Mouse (Mus musculus) heart, adult 8-10 months (tissue): ENCODE measurements around the gene Mageb3. TPM values are rescaled to one million over a fixed set of nuclear protein-coding genes. Genes with fewer than 3 reads are reported as not detected.
A peak's percentile ranks its signal among the peaks of the same experiment; 100 is the strongest.
"Not testable (repeated sequence)": the region's sequence is repeated elsewhere in the genome, so short reads cannot be mapped to it uniquely, and the experiment has no call there.

Experiments used
- DNase-seq: peaks from one replicate; pipeline ENCODE4 v3.0.0; 2022; ENCODE audit warnings: low spot score
- total RNA-seq, 4 experiments: library from RNA; stranded (reverse); gene quantifications; 2 replicates each; pipeline ENCODE4 v1.2.4; 2022

Mageb3 gene
- total RNA-seq = not detected

- DNase-seq = peak; percentile 97
Measured at GRCm38 (mm10) chr2:121955765-121956223, at the start of gene Mageb3, which contains the start of gene Ctdspl2. Mageb3 (minus strand) TSS chr2:121956092. Ctdspl2 (plus strand) TSS chr2:121956001.

- no peak for DNase-seq
Measured at GRCm38 (mm10) chr2:121995738-121996137, 39.8 kb upstream of the Mageb3 start.

- DNase-seq = no peak
Measured at GRCm38 (mm10) chr2:121957216-121957792, 1.4 kb upstream of the Mageb3 start.

GRCm38 (mm10) chr2:121956224-121957018, 529 bp upstream of the Mageb3 start:
- DNase-seq = peak; percentile 93

DNA sequence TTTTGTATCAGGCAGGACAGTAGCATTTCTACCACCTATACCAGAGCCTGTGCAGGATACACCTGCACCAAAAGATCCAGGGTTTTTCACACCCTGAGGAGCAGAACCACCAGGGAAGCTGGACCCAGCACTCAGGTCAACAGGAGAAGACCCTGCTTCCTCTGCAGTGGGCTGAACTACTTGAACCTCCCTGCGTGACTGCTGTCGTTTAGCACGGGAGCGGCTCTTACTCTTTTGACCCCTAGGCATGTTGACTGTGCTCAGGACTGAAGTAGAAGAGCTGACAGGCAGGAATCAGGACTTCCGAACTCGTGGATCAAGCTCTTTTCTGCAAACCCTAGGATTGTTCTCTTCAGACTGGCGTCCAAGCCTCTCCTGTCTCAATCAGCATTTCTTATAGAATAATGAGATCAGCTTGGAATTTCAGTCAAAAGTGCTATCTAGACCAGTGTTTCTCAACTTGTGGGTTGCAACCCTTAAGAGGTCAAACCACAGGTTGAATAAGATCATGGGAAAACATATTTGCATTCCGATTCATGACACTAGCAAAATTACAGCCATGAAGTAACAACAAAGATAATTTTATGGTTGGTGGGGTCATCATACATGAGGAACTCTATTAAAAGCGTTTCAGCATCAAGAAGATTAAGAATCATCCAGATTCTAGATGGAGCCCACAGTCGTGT, 778 bp downstream of the Mageb3 start:
- DNase-seq = no peak

- DNase-seq = no peak
Measured at GRCm38 (mm10) chr2:121943364-121943763, 12.5 kb downstream of the Mageb3 start.

DNA sequence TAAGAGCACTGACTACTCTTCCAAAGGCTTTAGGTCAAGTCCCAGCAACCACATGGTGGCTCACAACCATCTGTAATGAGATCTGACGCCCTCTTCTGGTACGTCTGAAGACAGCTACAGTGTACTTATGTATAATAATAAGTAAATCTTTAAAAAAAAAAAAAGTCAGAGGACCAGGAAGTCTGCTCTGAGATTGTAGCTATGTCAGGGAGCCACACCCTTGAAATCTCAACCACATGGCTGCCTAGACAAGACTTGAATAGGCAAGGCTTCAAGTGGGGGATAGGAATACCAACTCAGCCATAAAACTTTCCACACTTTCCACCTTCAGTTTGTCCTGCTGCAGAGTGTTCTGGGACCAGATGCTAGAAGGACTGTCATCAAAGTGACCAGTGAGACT, 18.3 kb downstream of the Mageb3 start:
- not testable (repeated sequence) for DNase-seq

GRCm38 (mm10) chr2:121916047-121916970, 39.6 kb downstream of the Mageb3 start:
- peak; percentile 8 for DNase-seq

DNA sequence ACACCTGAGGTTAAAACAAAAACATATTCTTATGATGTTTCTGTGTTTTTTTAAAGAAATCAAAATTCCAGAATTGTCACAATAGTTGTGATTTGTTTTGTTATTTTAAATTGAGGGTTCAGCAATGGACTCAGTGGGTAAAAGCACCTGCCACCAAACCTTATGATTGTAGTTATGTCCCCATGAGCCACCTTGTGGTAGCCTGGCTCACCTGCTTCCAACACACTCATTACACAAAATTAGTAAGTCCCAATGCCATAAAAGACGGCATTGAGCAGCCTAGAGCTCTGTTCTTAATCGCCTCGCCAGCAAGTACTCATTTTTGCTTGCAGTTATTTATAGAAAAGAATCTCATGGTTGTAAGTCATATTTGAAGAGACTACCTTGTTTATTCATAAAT, 45.9 kb downstream of the Mageb3 start:
- no peak for DNase-seq

Other genes with a start within 250 kb of the Mageb3 start
- 100 to 1,000 TPM in 3 of 4 experiments, 10 to 100 TPM in 1; 86.6 to 189 (median 156) TPM for gene Frmd5, start 149.0 kb downstream of the Mageb3 start, total RNA-seq
- 10 to 100 TPM in 3 of 4 experiments, 1 to 10 TPM in 1; 8.7 to 11.5 (median 10.5) TPM for gene Casc4, start 89.1 kb downstream of the Mageb3 start, total RNA-seq
- 10 to 100 TPM in 3 of 4 experiments, 1 to 10 TPM in 1; 8.5 to 14.5 (median 11.3) TPM for gene Ctdspl2, start 91 bp downstream of the Mageb3 start, total RNA-seq
- gene Eif3j1, start 72.5 kb upstream of the Mageb3 start, total RNA-seq = 10 to 100 TPM; 22.2 to 24.9 (median 23.2) TPM
- gene Spg11, start 162.3 kb upstream of the Mageb3 start, total RNA-seq = 10 to 100 TPM; 10.8 to 11.7 (median 11.6) TPM
- 100 to 1,000 TPM; 199 to 255 (median 220) TPM for gene B2m, start 191.6 kb upstream of the Mageb3 start, total RNA-seq
- gene Trim69, start 204.6 kb upstream of the Mageb3 start, total RNA-seq = under 1 TPM in 1 of 4 experiments, not detected in 3; 0.22 TPM
- gene Patl2, start 230.1 kb upstream of the Mageb3 start, total RNA-seq = not detected
- not detected for gene Terb2, start 230.2 kb upstream of the Mageb3 start, total RNA-seq